Mouse (Mus musculus) skeletal muscle tissue, adult 2 months (tissue): Measurements from ENCODE around the gene Eno3.

Source experiments
- DNase-seq: peaks from one replicate; pipeline ENCODE4 v3.0.0-alpha.2; 2012; ENCODE audit warnings: low read depth, low spot score

The Eno3 gene

DNA sequence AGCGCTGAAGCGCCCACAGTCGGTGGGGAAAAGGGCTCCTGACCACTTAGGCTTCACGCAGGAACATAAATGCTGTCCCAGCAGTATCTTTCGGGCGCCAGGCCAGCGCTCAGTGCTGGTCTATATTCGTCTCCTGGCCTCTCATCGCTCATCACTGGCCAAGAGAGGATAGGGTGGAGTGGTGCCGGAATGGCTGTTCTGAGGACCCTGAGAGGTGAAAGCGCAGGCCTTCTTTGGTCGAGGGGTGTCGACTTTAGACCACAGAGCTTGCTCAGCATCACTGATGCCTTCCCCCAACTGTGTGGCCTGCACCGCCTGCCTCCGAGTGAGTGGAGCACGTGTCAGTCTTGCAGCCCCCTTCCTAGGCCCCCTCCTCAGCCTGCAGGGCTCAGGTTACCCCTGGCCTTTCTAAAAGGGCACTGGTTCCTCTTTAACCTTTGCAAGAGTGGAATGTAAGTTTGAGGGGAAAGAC lies 510 bp upstream of the Eno3 start:
- peak; percentile 95 for DNase-seq

DNA sequence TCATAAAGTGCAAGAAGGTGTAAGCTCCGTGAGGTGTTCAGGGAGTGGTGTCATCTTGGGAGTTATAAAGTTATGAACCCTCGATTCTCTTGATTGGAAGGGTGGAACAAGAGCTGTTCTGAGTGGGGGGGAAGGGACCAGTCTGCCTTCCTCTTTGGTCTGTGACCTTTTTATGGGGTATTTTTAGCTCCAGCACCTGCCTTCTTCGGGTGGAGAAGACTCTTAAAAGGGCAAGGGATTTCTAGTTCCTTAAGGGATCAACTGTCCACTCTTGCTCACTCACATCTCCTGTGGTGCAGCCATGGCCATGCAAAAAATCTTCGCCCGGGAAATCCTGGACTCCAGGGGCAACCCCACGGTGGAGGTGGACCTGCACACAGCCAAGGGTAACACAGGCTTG lies 571 bp downstream of the Eno3 start:
- DNase-seq: peak; percentile 91

DNA sequence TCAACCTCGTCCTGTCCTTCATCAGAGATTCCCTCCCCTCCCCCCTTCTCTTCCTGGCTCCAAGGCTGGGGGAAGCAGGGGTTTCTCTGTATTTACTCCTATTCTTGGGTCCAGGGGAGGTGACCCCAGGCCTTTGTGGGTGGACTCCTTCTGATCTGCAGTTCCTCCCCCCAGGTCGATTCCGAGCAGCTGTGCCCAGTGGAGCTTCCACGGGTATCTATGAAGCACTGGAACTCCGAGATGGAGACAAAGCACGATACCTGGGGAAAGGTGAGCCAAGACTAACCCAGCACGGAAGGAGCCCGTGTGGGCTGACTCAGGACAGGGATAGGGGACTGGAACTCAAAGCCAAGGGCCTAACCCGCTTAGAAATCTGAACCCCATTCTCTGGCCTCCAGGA lies 989 bp downstream of the Eno3 start:
- no peak for DNase-seq

DNA sequence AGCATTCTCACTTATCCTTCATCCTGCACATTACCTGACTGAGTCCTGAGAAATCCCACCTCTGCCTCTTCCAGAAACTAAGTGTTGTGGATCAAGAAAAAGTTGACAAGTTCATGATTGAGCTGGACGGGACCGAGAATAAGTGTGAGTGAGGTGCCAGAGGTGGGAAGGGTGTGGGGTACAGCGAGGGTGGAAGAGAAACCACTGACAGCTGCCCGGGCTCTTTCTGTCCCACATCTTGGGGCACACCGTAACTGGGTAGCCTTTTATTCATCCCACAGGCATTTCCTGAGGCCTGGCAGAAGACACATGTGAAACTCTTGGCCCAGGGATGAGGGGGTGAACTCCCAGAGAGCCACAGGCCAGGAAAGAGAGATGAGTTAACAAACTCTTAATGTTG lies 1.5 kb downstream of the Eno3 start:
- no peak for DNase-seq

DNA sequence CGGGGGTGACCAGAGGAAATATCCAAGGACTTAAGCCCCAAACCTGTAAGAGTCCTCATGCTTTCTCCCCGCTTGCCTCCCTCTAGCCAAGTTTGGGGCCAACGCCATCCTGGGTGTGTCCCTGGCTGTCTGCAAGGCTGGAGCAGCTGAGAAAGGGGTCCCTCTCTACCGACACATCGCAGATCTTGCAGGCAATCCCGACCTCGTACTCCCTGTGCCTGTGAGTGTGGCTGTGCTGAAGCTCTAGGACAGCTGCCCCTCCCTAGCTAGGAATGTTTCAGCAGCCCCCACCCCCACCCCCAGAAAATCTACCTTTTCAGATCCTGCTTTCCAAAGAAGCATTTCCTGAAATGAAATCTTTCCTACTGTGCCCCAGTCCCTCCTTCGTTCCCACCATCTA lies 1.9 kb downstream of the Eno3 start:
- DNase-seq: no peak

DNA sequence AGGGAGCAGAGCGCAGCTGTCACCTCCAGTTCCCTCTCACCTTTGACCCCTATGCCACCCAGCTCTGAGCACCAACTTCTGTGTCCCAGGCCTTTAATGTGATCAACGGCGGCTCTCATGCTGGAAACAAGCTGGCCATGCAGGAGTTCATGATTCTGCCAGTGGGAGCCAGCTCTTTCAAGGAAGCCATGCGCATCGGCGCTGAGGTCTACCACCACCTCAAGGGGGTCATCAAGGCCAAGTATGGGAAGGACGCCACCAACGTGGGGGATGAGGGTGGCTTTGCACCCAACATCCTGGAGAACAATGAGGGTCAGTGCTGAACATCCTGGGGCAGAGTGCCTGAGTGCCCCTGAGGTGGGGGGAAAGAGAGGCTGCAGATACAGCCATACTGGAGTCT lies 3.6 kb downstream of the Eno3 start:
- no peak for DNase-seq

DNA sequence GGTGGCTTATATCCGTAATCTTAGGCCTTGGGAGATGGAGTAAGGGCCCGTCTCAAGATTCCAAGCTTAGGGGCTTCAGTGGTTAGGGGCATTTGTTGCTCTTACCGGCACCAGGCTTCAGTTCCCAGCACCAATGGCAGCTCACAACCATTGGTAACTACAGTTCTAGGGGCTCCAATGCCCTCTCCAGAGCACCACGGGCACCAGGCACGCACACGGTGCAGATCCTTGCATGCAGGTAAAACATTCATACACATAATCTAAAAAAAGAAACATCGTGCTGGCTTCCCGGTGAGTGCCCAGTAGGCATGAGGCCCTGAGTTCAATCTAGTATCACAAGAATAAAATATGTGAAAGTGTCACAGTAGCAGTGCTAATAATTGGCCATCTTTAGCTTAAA lies 6.1 kb downstream of the Eno3 start:
- DNase-seq: no peak

DNA sequence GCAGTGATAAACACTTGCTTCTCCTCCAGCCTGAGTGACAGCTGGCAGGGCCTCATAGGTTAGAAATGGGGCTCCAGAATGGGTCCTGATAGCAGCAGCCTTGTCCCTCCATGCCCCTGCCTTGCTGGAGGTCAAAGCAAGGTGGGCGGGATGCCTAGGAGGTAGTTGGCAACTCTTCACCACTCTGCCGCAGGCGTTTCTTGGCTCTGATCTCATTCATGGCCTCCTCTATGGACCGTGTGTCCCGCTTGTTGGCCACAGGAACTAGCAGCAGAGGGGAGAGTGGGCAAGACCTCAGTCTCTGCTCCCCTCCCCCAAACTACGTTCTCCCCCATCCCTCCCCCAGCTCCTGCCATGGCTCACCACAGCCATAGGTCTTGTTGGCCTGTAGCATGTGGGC lies 7.0 kb downstream of the Eno3 start:
- DNase-seq: peak; percentile 90

DNA sequence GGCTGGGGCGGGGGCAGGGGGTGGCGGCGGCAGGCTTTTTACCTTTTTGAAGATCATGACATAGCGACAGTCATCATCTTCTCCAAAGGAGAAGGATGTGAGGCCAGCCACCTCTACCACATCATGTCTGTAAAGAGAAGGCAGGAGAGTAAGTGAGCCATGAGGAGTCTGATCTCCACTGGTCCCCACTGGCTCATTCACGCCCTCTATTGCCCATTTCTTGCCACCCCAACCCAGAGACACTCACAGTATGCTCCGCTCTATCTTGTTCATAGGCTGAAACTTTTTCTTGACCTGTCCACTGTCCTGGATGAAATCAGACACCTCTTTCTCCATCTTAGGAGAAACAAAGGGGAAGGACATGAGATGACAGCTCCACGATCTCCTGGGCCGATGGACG lies 7.7 kb downstream of the Eno3 start:
- DNase-seq: no peak

DNA sequence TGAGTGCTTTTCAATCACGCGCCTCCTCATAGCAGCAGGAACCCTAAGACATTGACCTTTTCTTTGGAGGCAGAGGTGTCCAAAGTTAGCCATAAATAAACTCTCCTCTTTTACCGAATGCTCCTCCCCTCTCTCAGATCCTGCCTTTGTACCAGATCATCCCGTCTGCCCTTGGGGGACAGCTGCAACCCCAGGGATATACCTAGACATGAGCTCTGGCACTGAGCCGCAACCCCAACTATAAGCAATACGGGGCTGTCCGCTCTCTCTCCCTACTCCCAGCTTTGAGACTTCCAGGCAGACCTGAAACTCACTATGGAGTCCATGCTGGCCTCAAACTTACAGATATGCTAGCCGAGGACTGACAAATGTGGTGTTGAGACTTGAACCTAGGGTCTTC lies 9.7 kb downstream of the Eno3 start:
- DNase-seq: no peak

DNA sequence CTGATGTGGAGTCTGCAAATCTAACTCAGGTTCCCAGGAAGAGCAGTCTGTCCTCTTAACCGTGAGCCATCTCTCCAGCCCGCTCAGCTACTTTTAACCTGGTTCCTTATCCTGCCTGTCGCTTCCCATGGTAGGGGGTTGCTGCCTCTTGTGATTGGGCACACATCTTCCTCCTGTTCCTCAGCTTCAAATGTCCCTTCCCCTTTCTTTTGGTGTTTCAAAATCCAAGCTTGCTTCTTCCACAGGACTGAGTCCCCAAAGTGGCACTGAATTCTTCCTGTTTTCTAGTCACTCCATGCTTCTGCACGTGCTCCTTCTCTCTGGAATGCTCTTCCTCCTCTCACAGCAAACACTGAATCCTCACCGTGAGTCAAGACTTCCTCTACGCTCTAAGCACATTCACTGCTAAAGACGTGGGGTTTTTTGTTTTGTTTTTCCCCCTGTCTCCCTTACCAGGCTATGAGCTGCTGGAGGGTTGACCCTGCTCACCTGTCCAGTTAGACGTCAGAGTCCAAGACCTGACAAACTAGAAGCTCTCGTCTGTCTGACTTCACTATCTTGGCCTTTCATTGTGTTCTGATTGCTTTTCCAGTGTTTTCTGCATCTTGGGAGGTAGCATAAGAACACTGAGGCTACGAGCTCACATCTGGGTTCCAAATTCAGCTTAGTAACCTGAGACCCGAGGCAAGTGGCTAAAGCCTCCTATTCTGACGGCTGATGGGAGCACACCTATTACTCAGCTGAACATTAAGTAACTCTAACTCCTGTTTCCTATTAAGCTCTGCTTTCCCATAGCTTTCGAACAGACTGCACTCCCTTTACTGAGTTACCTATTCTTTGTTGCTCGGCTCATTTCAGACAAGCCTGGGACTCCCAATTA lies 10.5 kb downstream of the Eno3 start:
- DNase-seq: no peak

DNA sequence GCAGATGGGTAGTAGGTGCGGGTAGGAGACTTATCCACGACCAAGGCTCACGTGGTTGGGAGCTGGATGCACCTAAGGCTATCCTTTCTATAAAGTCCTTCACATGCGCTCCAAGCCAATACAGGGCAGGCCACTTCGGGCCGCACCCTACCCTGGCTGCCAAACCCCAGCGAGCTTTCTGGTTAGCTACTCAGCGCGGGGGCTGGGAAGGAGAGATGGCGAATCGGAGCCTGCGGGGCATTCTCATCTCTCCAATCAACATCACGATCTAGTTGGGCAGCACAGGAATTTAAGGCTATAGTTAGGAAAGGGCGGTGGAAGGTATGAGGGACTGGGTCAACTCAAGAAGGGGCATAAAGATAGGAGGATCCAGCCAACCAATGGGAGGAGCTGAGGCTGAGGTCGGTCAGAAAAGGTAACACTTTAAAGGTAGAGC lies 11.4 kb downstream of the Eno3 start:
- no peak for DNase-seq

DNA sequence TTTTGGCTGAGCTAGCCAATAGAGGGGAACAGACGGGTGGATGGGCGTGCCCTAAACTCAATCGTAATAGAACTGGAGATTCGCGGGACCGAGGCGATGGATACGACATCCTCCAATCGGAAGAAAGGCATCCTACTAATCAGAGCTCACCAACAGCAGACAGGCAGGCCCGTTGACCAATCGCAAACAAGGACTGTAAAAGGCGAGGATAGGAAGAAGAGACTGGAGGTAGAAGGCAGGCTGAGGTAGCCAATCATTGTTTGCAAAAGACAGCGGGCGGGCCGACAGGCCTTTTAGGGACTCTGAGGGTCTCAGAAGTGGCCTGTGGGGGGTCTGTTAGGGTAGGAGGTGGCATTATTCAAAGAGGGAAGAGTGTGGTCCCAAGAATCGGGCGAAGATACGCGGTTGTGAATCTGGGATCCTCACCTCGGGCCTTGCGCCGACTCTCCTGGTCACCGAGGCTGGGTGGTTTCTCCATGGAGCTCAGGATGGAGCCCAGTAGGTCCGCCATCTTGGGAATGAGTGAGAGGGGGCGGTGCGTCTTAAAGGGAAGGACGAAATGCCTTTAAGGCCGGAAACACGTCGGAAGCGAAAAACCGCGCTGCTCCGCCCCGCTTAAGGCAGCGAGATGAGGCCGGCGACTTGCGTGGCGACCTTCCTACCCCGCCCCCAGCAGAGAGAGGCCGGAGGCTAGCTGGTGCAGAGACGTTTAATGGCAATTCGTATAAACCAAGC lies 11.9 kb downstream of the Eno3 start, which contains the start of gene Spag7:
TSS of gene Spag7 (minus strand) at position 646 of the 735 bp plus-strand sequence.
- peak; percentile 99 for DNase-seq

DNA sequence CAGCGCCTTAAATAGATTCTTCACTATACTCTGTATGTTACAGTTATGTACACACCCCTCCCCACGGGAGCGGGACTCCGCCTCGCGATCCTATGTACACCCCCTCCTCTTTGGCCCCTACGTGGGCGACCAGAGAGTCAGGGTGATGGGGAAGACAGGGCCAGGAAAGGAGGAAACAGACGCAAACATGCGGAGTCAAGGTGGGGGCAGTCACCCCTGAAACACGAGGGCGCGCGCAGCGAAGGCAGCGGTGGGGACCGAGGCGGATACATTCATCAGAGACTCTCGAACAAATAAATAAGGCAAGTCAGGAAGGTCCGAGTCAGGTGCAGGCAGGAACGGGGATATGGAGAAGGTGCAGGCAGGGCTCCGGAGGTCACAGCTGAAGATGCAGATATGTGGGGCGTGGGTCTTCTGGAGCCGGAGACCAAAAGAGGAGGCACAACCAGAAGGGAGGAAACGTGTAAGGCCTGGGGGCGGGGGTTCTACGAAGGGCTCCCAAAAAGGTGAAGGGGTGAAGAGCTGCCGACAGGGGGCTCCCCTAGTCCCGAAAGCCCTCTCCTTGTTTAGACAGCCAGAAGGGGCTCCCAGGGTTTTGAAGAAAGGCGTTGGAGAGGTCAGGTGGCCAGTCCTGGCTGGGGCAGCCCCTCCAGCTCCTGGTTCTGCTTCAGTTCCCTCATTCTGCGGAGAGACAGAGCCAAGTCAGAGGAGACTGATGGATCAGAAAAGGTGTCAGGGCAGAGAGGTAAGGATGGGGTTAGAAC lies 12.8 kb downstream of the Eno3 start:
- peak; percentile 58 for DNase-seq

DNA sequence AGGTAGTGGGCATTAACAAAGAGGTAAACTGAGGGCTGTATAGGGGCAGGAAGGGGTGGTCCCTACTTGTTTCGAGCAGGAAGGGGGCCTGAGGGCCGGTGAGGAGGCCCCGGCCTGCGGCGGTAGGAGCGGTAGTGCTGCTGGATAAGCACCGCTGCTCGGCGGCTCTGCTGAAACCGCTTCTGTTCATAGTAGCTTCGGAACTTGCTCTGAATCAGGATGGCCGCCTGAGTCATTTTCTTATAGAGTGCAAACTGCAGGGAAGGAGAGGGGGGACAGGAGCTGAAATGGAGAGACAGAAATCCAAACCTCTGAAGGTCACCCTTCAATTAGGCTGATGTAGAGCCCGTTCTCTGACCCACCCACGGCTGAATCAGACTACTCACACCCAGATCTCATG lies 13.5 kb downstream of the Eno3 start:
- DNase-seq: no peak

DNA sequence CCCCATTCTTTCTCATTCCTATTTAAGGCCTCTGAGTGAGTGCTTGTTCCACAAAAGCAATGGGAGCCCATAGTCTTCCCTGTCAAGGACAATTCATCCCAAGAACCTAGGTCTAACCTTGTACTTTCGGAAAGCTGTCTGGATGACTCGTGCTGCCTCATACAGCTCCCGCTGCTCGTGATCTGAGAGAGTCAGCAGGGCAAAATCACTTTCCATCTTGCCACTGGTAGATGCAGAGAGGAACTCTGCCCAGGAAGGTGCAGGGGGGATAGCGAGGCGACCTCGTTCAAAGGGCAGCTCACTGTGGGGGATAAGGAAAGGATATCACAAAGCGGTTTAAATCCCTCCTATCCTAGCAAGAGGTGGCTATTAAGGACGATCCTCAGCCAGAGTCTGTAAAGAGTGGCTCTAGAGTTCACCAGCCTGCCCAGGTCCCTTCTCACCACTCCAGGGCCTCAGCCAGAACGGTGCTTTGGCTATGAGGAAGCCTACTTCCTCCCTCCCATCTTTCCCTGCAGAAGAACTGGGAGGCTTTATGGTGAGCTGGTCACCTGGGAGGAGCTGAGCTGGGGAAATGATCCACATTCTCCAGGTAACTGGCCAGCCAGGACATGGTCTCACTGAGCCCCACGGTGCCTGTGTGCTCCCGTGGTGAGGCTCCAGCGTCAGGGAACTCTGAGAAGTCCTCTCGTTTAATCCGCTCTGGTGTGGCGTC lies 14.5 kb downstream of the Eno3 start:
- DNase-seq: no peak

DNA sequence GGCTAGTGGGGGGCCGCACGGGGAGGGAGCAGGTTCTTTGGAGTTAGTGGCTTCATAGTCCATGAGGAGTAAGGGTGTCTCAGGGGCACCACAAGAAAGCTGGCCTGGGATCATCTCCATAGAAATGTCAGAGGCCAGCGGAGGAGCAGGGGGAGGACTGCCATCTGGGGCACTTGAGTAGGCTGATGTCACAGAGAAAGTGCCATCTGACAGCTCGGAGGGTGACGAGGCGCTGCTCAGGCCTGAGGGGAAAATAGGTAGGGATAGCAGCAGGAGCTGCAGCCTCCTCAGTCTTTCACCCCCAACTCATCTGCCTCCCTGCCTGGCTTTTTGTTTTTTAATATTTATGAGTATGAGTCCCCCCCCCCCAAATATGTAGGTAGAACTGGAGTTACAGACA lies 17.0 kb downstream of the Eno3 start:
- no peak for DNase-seq

DNA sequence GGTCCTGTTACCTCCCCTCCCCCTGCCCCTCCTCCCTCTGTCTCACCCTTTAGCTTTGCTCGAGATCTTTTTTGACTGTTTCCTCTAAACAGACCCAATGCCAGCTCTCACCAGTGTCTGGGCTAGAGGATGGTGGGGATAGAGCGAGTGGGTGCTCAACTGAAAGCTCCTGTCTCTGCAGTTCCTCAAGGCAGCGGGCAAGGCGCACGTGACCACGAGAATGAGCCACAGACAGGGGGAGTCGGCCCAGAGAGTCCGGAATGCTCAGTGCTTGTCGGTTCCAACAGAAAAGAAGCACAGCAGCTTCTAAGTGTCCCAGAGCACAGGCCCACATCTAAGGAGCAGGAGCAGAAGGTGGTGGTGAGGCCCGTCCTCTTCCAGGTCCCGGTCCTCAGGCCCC lies 17.5 kb downstream of the Eno3 start:
- DNase-seq: no peak

DNA sequence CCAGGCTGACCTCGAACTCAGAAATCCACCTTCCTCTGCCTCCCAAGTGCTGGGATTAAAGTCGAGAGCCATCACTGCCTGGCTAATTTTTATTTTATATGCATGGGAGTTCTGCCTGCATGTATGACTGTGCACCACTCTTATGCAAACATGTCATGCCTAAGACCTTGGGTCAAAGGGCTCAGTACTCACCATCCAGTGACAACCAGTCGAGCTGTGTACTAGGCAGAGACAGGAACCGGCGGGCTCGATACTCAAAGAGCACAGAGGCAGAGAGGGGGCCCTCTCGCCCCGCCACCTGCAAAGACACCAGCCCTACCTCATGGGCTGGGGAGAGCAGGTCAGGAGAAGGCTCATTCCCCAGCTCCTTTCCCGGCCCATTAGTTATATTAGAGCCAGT lies 21.1 kb downstream of the Eno3 start:
- DNase-seq: no peak

DNA sequence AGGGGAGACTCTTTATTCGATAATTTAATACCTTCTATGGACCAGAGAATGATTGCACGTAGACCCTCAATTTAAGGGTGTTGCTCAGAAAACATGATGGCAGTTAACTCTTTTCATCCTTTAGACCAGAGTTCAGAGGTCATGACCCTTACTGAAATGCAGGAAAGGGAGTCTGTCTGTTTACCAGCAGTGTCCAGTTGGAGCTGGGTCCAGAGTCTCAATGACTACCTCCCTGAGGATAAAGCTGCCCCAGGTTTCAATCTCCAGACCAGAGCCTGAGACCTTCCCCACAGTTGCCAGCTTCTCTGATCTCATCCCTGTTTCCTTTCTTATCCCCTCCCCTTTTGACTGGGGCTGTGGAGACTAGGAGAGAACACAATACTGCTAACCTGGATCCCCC lies 21.6 kb downstream of the Eno3 start:
- DNase-seq: no peak

DNA sequence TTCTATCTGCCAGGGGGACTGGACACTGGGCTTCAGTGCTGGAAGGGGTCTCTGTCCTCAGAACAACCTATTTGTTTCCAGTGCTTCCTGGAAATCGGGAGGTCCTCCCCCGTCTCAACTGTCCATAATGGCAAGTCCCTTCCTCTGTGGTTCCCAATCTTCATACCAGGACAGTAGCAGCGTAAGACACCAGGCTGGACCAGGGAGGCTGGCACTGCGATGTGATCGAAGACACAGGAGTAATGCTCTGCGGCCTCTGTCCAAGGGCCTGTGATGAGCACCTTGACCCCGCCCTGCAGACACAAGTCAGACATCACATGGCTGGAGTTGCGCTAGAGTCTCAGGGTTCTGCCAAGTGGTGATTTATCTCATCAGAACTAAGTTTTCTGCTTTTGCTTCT lies 22.4 kb downstream of the Eno3 start:
- no peak for DNase-seq

DNA sequence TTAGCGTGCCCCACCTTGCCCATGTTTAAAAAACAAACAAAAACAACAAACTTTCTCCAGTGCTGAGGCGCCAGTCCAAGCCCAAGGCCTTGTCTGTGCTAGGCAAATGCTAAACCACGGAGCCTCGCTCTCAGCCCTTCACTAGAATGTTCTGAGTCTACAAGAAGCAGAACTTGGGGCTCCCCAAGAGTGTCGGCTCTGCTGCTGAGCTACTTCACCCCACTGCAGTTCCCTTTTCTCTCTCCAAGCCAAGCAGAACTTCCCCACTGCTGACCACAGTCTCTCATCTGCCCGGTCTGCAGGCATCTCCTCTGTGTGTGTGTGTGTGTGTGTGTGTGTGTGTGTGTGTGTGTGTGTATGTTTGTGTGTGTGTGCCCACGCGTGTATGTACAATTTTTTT lies 22.9 kb downstream of the Eno3 start:
- no peak for DNase-seq
